Mouse (Mus musculus) MEL (cell line): ENCODE data around the gene Ergic1. TPM values are rescaled to one million over a fixed set of nuclear protein-coding genes. Genes with fewer than 3 reads are reported as not detected.

Experiments
- DNase-seq: peaks from one replicate; pipeline ENCODE4 v3.0.0; 2011; ENCODE audit warnings: low read depth, low spot score
- H3K27ac ChIP-seq: 2 replicates; pipeline ENCODE4 v1.5.1; 2012; ENCODE audit warnings: low read depth, mild to moderate bottlenecking, control low read depth, low read length, moderate library complexity; ENCODE audit not compliant: control insufficient read depth
- H3K27me3 ChIP-seq, 2 experiments: fragments of 150-350 bp in 1 of 2; sonication (generic) in 1 of 2; 2 replicates each; pipeline ENCODE4 v1.6.1; 2012; ENCODE audit warnings: low read length in 2 of 2, mild to moderate bottlenecking in 2 of 2, improper control_type of control experiment in 1 of 2, moderate library complexity in 1 of 2; ENCODE audit not compliant: insufficient read depth in 2 of 2, control insufficient read depth in 1 of 2
- H3K36me3 ChIP-seq, 2 experiments: 2 replicates each; pipeline ENCODE4 v1.6.1; 2012 to 2014; ENCODE audit warnings: low read length in 2 of 2, improper control_type of control experiment in 1 of 2, inconsistent platforms in 1 of 2, mild to moderate bottlenecking in 1 of 2; ENCODE audit not compliant: insufficient read depth in 2 of 2, control insufficient read depth in 1 of 2
- H3K4me1 ChIP-seq, 2 experiments: fragments of 150-350 bp in 1 of 2; sonication (generic) in 1 of 2; 2 replicates each; pipeline ENCODE4 v1.6.1; 2012; ENCODE audit warnings: low read length in 2 of 2, improper control_type of control experiment in 1 of 2, mild to moderate bottlenecking in 1 of 2; ENCODE audit not compliant: insufficient read depth in 2 of 2, control insufficient read depth in 1 of 2
- H3K4me3 ChIP-seq, 2 experiments: fragments of 150-350 bp in 1 of 2; sonication (generic) in 1 of 2; 2 replicates each; pipeline ENCODE4 v1.5.1; 2012; ENCODE audit warnings: low read depth in 2 of 2, low read length in 2 of 2, mild to moderate bottlenecking in 2 of 2, moderate library complexity in 2 of 2, control low read depth in 1 of 2, improper control_type of control experiment in 1 of 2; ENCODE audit not compliant: control insufficient read depth in 1 of 2, insufficient read depth in 1 of 2
- H3K79me2 ChIP-seq: 2 replicates; pipeline ENCODE4 v1.6.1; 2012; ENCODE audit warnings: mild to moderate bottlenecking, low read length, moderate library complexity; ENCODE audit not compliant: control insufficient read depth, poor library complexity, insufficient read depth
- H3K9ac ChIP-seq: 2 replicates; pipeline ENCODE4 v1.6.1; 2012; ENCODE audit warnings: low read depth, mild to moderate bottlenecking, control low read depth, low read length, moderate library complexity; ENCODE audit not compliant: control insufficient read depth, poor library complexity, severe bottlenecking
- H3K9me3 ChIP-seq: fragments of 150-350 bp; sonication (generic); replicated peaks from 2 replicates; pipeline ENCODE4 v1.6.1; 2012; ENCODE audit warnings: mild to moderate bottlenecking, low read length, improper control_type of control experiment, moderate library complexity; ENCODE audit not compliant: insufficient read depth
- BHLHE40 ChIP-seq: IDR thresholded peaks from 2 replicates; pipeline ENCODE4 v1.6.1; 2012; ENCODE audit warnings: low read depth, mild to moderate bottlenecking, inconsistent platforms, low read length, improper control_type of control experiment, borderline replicate concordance
- CHD1 ChIP-seq: IDR thresholded peaks from 2 replicates; pipeline ENCODE4 v1.6.1; 2012; ENCODE audit warnings: low read depth, mild to moderate bottlenecking, inconsistent platforms, low read length, improper control_type of control experiment
- E2F4 ChIP-seq: IDR thresholded peaks from 2 replicates; pipeline ENCODE4 v1.6.1; 2011; ENCODE audit warnings: low read depth, low read length, improper control_type of control experiment, borderline replicate concordance
- EP300 ChIP-seq, 2 experiments: IDR thresholded peaks; 2 replicates each; pipeline ENCODE4 v1.6.1; 2011; ENCODE audit warnings: improper control_type of control experiment in 2 of 2, low read length in 2 of 2, low read depth in 1 of 2, mild to moderate bottlenecking in 1 of 2
- ETS1 ChIP-seq: IDR thresholded peaks from 2 replicates; pipeline ENCODE4 v1.6.1; 2012; ENCODE audit warnings: low read depth, mild to moderate bottlenecking, inconsistent platforms, low read length, improper control_type of control experiment, moderate library complexity
- GATA1 ChIP-seq: IDR thresholded peaks from 2 replicates; pipeline ENCODE4 v1.6.1; 2011; ENCODE audit warnings: low read depth, low read length, improper control_type of control experiment
- HCFC1 ChIP-seq: IDR thresholded peaks from 2 replicates; pipeline ENCODE4 v1.6.1; 2012; ENCODE audit warnings: low read depth, mild to moderate bottlenecking, inconsistent platforms, low read length, improper control_type of control experiment, moderate library complexity
- JUND ChIP-seq: IDR thresholded peaks from 2 replicates; pipeline ENCODE4 v1.6.1; 2011; ENCODE audit warnings: low read depth, mild to moderate bottlenecking, improper control_type of control experiment, low read length
- MAX ChIP-seq: IDR thresholded peaks from 2 replicates; pipeline ENCODE4 v1.6.1; 2011; ENCODE audit warnings: low read length, improper control_type of control experiment
- MYB ChIP-seq: IDR thresholded peaks from 2 replicates; pipeline ENCODE4 v1.6.1; 2011; ENCODE audit warnings: mild to moderate bottlenecking, low read depth, low read length, improper control_type of control experiment
- NRF1 ChIP-seq: IDR thresholded peaks from 2 replicates; pipeline ENCODE4 v1.6.1; 2014; ENCODE audit warnings: low read depth, mild to moderate bottlenecking, inconsistent platforms, low read length, improper control_type of control experiment, moderate library complexity; ENCODE audit not compliant: poor library complexity, insufficient read depth, severe bottlenecking
- POLR2AphosphoS2 ChIP-seq: IDR thresholded peaks from 2 replicates; pipeline ENCODE4 v1.6.1; 2011; ENCODE audit warnings: low read length, improper control_type of control experiment
- RAD21 ChIP-seq: IDR thresholded peaks from 2 replicates; pipeline ENCODE4 v1.6.1; 2011; ENCODE audit warnings: mild to moderate bottlenecking, low read depth, low read length, improper control_type of control experiment
- TBP ChIP-seq: IDR thresholded peaks from 2 replicates; pipeline ENCODE4 v1.8.0; 2011; ENCODE audit warnings: low read depth, low read length, improper control_type of control experiment
- UBTF ChIP-seq: IDR thresholded peaks from 2 replicates; pipeline ENCODE4 v1.6.1; 2012; ENCODE audit warnings: low read depth, mild to moderate bottlenecking, inconsistent platforms, low read length, improper control_type of control experiment, moderate library complexity, borderline replicate concordance; ENCODE audit not compliant: insufficient read depth
- USF2 ChIP-seq, 2 experiments: IDR thresholded peaks; 2 replicates each; pipeline ENCODE4 v1.6.1; 2011 to 2012; ENCODE audit warnings: improper control_type of control experiment in 2 of 2, low read length in 2 of 2, borderline replicate concordance in 1 of 2, inconsistent platforms in 1 of 2, low read depth in 1 of 2, mild to moderate bottlenecking in 1 of 2; ENCODE audit not compliant: insufficient read depth in 1 of 2
- ZKSCAN1 ChIP-seq: IDR thresholded peaks from 2 replicates; pipeline ENCODE4 v1.6.1; 2012; ENCODE audit warnings: low read depth, mild to moderate bottlenecking, inconsistent platforms, low read length, improper control_type of control experiment, moderate library complexity
- polyA plus RNA-seq, 2 experiments: library from polyadenylated mRNA; stranded (reverse) in 1 of 2; unstranded in 1 of 2; fragments of >175 nt in 1 of 2; fragments of >200 nt in 1 of 2; gene quantifications; 2 replicates each; pipeline versions ENCODE4 v1.2.1 to v1.2.4; 2012; ENCODE audit warnings: low replicate concordance in 2 of 2, low read depth in 1 of 2; ENCODE audit not compliant: insufficient read length in 2 of 2, insufficient read depth in 1 of 2, missing spikeins in 1 of 2
- total RNA-seq: library from RNA; depleted of rRNA; stranded (reverse); fragments of 300-350 nt; gene quantifications from 2 replicates; pipeline ENCODE4 v1.2.3, GENCODE M21; 2012

The Ergic1 gene
- total and polyA plus RNA-seq, 3 experiments, result 78.5 to 730 (median 95.6) TPM

GRCm38 (mm10) chr17:26527291-26527690 is 34.0 kb upstream of the Ergic1 start:
- no peak for TF ChIP-seq JUND
- no peak for TF ChIP-seq MAX
- TF ChIP-seq NRF1, result no peak
- TF ChIP-seq EP300 (IDR thresholded peaks at IDR 0.05; ENCODE audit: low read depth in 1 of 2, low read length in 2 of 2), result no peak
- no peak for TF ChIP-seq MYB
- TF ChIP-seq CHD1, result no peak
- no peak for TF ChIP-seq POLR2AphosphoS2
- no peak for TF ChIP-seq TBP
- TF ChIP-seq ETS1, result no peak
- no peak for TF ChIP-seq BHLHE40
- no peak for TF ChIP-seq HCFC1
- no peak for TF ChIP-seq ZKSCAN1
- TF ChIP-seq GATA1, result no peak
- TF ChIP-seq UBTF, result no peak
- H3K4me3 ChIP-seq, result no peak overlapping the region
- H3K36me3 ChIP-seq, result peaks cover 0 to 11% of the 10 kb centered on the region in 2 experiments; a peak in 2 of 4 replicates
- no peak overlapping the region for H3K27ac ChIP-seq
- no peaks in the 10 kb centered on the region for H3K27me3 ChIP-seq
- H3K79me2 ChIP-seq, result no peaks in the 10 kb centered on the region
- H3K4me1 ChIP-seq, result peaks cover 0 to 29% of the 10 kb centered on the region in 2 experiments
- DNase-seq, result no peak
- no peaks in the 10 kb centered on the region for H3K9me3 ChIP-seq
- no peak overlapping the region for H3K9ac ChIP-seq

- no peak overlapping the region for H3K27ac ChIP-seq
- no peak overlapping the region for H3K4me3 ChIP-seq
- DNase-seq, result no peak
- H3K9me3 ChIP-seq, result no peaks in the 10 kb centered on the region
- H3K36me3 ChIP-seq, result peaks cover 0 to 22% of the 10 kb centered on the region in 2 experiments; a peak in 2 of 4 replicates
- H3K79me2 ChIP-seq, result no peaks in the 10 kb centered on the region
- no peaks in the 10 kb centered on the region for H3K27me3 ChIP-seq
- no peak overlapping the region for H3K9ac ChIP-seq
- H3K4me1 ChIP-seq, result peaks cover 10 to 39% of the 10 kb centered on the region in 2 experiments
- TF ChIP-seq RAD21 (no peak), E2F4 (no peak), NRF1 (no peak), MYB (no peak), ETS1 (no peak), POLR2AphosphoS2 (no peak), USF2 (IDR thresholded peaks at IDR 0.05; ENCODE audit: borderline replicate concordance in 1 of 2, insufficient read depth in 1 of 2, low read depth in 1 of 2, low read length in 2 of 2) (no peak), GATA1 (no peak)
These were observed 32.5 kb upstream of the Ergic1 start for GRCm38 (mm10) chr17:26528751-26529150.
